In the genomic region with DNA sequence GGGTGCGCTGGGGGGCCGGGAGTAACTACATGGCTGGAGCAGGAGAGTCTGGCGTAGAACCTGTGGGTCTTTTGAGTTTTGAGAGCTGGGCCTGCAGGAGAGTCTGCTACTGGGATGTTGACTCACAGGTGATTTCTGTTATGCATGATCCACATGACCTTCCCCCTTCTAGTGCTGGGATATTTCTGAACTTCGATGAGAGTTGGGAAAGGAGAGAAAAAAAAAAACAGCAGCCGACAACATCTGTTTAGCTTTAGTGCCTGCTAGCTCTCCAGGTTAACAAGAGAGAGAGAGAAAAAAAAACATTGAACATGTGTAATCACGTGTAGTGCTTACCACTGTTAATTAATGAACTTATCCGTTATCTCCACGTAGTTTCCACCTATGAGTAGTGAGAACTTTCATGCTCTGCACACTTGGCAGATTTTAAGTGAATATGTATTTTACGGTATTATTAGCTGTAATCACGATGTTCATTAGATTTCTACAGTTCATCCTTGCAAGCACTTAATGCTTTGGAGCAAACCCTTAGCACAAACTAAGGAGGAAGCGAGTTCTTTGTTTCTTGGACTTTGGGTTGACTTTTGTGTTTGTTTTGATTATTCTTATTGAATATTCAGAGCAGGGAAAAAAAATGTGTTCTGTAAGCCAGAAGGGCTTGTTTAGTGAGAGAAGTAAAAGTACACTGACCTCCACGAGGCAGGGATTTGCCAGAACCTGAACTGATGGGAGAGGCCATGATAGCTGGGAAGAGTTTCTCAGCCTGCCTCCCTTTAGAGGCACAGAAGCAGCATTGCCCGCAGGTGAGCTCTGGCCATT, we compare ENCODE assay signal across 8 mouse cellular contexts. TPM values are rescaled to one million over a fixed set of nuclear protein-coding genes. Genes with fewer than 3 reads are reported as not detected.
DNase-seq lines count a peak whose midpoint lies in the region; ATAC-seq and TF ChIP-seq lines count a peak whose summit lies in the region.

No protein-coding gene starts in this region.

- 37% methylated on average over 13 of the region's 13 CpGs for WGBS in cerebellum, adult 2 months
- 36% methylated on average over 13 of the region's 13 CpGs for WGBS in spleen, adult 2 months
- 26% methylated on average over 13 of the region's 13 CpGs for WGBS in limb, embryonic 15.5 days

- H3K36me3 ChIP-seq in spleen, adult 2 months (ENCODE audit: control insufficient read depth, insufficient read depth, low read length), result peaks cover 21% of the 10 kb centered on the region
- peaks cover 24% of the 10 kb centered on the region for H3K36me3 ChIP-seq in limb, embryonic 15.5 days

- ATAC-seq in limb, embryonic 15.5 days (ENCODE audit: insufficient number of reproducible peaks, low FRiP score, low TSS enrichment, low read depth), result no peak

- H3K27ac ChIP-seq in cerebellum, adult 2 months (ENCODE audit: insufficient read depth, low read length), result no peak overlapping the region; the same call in 1 of the 2 replicates
- no peak overlapping the region for H3K27ac ChIP-seq in spleen, adult 2 months (ENCODE audit: insufficient read depth, low read length)
- peak overlapping the region; percentile 86 for H3K27ac ChIP-seq in limb, embryonic 15.5 days

- DNase-seq in cerebellum, adult 2 months, result no peak
- DNase-seq in cerebellum, postnatal 36 days, result no peak
- DNase-seq in spleen, adult 2 months (ENCODE audit: low read depth in 1 of 2, low spot score in 2 of 2), result no peak
- no peak for DNase-seq in spleen, adult 18-20 months
- no peak for DNase-seq in B cell, adult 2 months
- no peak for DNase-seq in urinary bladder, postnatal 4 days (ENCODE audit: low spot score in 2 of 2)
- DNase-seq in spleen, postnatal 4 days (ENCODE audit: low spot score in 2 of 2), result no peak

- no peaks in the 10 kb centered on the region for H3K27me3 ChIP-seq in cerebellum, adult 2 months (ENCODE audit: control insufficient read depth, insufficient read depth, low read length)
- no peaks in the 10 kb centered on the region for H3K27me3 ChIP-seq in spleen, adult 2 months (ENCODE audit: control insufficient read depth, insufficient read depth, low read length)
- no peaks in the 10 kb centered on the region for H3K27me3 ChIP-seq in limb, embryonic 15.5 days

- TF ChIP-seq POLR2A in cerebellum, adult 2 months (IDR thresholded peaks at IDR 0.05; ENCODE audit: borderline replicate concordance, insufficient read depth, low read length), result no peak
- TF ChIP-seq POLR2A in spleen, adult 2 months (IDR thresholded peaks at IDR 0.05; ENCODE audit: low read depth, low read length), result no peak

- no peaks in the 10 kb centered on the region for H3K4me1 ChIP-seq in cerebellum, adult 2 months (ENCODE audit: control insufficient read depth, insufficient read depth, low read length)
- H3K4me1 ChIP-seq in spleen, adult 2 months (ENCODE audit: control insufficient read depth, insufficient read depth, insufficient read length), result no peaks in the 10 kb centered on the region; the same call in 1 of the 2 replicates
- H3K4me1 ChIP-seq in limb, embryonic 15.5 days, result 0 out of 2 replicates have a peak, but pooled peaks cover 7% of the 10 kb centered on the region

- H3K9me3 ChIP-seq in limb, embryonic 15.5 days, result no peaks in the 10 kb centered on the region

- peak overlapping the region; percentile 82 for H3K4me3 ChIP-seq in cerebellum, adult 2 months (replicated peaks; ENCODE audit: insufficient read depth, low read depth, low read length)
- H3K4me3 ChIP-seq in spleen, adult 2 months (ENCODE audit: extremely low read depth, insufficient read depth, insufficient read length), result peak overlapping the region; percentile 87
- peak overlapping the region; percentile 76 for H3K4me3 ChIP-seq in limb, embryonic 15.5 days

- peak overlapping the region; percentile 77 for H3K4me2 ChIP-seq in limb, embryonic 15.5 days

- TF ChIP-seq CTCF in cerebellum, adult 2 months (IDR thresholded peaks at IDR 0.05; ENCODE audit: borderline replicate concordance, insufficient read depth, low read depth, low read length), result no peak
- no peak for TF ChIP-seq CTCF in spleen, adult 2 months (IDR thresholded peaks at IDR 0.05; ENCODE audit: extremely low read depth, insufficient read depth, insufficient read length, insufficient replicate concordance)

- peak overlapping the region; percentile 65 for H3K9ac ChIP-seq in limb, embryonic 15.5 days

RNA-seq across cellular contexts. Expression of gene Aldh9a1, which starts 1.0 kb away (rescaled TPM):
- polyA plus RNA-seq in cerebellum, adult 2 months (2012; rRNA removed), result 42.5 and 45.0 TPM in 2 replicates
- polyA plus RNA-seq in spleen, adult 2 months (2012; rRNA removed), result 14.6 and 16.6 TPM in 2 replicates
- 56.9 and 57.8 TPM in 2 replicates for polyA plus RNA-seq in limb, embryonic 15.5 days (2015; fragmentation: Nextera tagmentation; extraction: Ambion mirVana)

RNA-seq across cellular contexts. Expression of gene Tmco1, which starts 42.6 kb away (rescaled TPM):
- polyA plus RNA-seq in cerebellum, adult 2 months (2012; rRNA removed), result 71.7 and 74.9 TPM in 2 replicates
- polyA plus RNA-seq in spleen, adult 2 months (2012; rRNA removed), result 13.6 and 17.5 TPM in 2 replicates
- 92.8 and 104 TPM in 2 replicates for polyA plus RNA-seq in limb, embryonic 15.5 days (2015; fragmentation: Nextera tagmentation; extraction: Ambion mirVana)

RNA-seq across cellular contexts. Expression of gene Mgst3, which starts 42.8 kb away (rescaled TPM):
- polyA plus RNA-seq in cerebellum, adult 2 months (2012; rRNA removed), result 272 and 279 TPM in 2 replicates
- 60.2 and 83.2 TPM in 2 replicates for polyA plus RNA-seq in spleen, adult 2 months (2012; rRNA removed)
- polyA plus RNA-seq in limb, embryonic 15.5 days (2015; fragmentation: Nextera tagmentation; extraction: Ambion mirVana), result 61.9 and 62.2 TPM in 2 replicates
